Mouse (Mus musculus): ENCODE data around the gene Tmem120a.

Gene Tmem120a

DNA sequence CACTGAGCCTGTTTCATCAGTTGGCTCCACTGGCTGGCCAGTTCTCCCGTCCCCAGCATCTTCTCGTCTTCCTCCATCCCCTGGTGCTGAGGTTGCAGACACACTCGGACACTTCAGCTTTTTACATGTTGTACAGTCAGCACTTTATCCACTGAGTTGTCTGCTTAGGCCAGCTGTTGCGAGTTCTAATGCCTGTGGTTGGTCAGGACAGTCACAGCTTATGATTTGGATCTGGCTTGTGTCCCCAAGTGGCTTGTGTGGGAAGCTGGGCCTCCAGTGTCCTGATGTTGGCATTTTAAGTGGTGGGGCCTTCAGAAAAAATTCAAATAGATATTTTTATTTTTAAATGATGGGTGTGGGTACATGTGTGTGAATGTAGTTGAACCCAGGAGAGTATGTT is 38.9 kb downstream of the Tmem120a start:
- DNase-seq: no peak

DNA sequence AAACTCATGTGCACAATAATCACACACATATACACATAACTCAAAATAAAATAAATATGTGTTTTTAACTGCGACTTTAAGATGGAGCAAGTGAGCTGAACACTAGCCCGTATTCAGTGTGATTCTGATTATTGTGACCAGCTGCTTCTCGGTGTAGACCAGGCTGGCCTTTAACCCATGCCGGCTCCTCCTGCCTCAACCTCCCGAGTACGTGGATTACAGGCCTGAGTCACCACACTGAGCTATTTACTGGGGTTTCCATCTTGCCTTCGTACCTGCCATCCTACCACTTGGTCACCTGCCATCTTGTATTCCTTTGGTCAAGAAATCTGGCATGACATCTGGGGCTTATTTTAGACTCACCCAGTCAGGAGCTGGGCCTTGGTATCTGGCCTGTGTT is 40.8 kb downstream of the Tmem120a start:
- DNase-seq: no peak

DNA sequence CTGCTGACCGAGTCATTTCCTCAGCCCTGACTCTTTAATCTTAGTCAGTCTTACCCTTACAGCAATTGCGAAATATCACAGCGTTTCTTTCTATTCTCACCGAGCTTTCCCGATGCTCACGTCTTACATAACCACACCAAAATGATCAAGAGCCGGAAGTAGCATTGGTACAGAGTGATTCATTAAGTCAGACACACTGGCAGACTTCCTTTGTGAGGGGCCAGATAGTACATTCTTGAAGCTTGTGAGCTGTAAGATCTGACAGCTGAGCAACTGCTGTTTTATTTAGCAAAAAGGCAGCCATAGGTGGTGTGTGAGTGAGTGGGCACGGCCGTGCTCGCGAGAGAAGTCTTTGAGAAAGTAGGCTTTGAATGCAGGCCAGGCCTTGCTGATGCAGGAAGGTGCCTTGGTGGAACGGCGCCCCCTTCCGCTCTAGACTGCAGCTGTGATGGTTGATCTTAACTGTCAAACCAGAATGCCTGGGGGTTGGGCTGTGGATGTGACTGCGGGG is 41.5 kb downstream of the Tmem120a start:
- DNase-seq: no peak

DNA sequence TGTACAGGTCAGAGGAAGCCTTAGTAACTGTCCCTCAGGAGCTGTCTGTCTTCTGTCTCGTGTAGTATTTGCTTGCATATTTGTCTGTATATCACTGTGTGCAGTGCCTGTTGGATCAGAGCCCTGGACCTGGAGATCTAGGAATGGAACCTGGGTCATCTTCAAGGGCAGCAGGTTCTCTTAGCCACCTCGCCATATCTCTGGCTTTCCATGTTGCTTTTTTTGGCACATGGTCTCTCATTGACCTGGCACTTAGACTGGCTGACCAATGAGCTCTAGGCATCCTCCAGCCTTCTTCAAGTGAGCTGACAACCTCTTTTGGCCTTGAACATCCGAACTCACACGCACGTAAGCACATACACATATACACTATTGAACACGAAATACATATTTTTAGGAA is 42.1 kb downstream of the Tmem120a start:
- no peak for DNase-seq

DNA sequence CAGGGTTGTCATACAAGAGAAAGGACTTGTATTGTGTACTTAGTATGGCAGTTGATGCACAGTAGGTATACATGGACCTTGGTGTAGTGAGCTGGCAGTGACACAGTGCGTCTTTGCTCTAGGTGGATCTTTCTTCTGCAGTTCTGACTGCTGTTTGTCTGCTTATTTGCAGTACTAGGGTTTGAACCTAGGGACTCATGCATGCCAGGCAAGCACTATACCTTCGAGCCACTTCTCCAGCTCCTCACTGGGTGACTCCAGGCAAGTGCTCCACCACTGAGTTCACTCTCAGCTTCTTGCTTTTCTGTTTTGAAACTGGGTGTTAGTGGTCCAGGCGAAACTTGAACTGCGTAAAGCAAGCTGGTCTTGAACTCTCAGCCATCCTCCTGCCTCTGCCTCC is 42.6 kb downstream of the Tmem120a start:
- no peak for DNase-seq

DNA sequence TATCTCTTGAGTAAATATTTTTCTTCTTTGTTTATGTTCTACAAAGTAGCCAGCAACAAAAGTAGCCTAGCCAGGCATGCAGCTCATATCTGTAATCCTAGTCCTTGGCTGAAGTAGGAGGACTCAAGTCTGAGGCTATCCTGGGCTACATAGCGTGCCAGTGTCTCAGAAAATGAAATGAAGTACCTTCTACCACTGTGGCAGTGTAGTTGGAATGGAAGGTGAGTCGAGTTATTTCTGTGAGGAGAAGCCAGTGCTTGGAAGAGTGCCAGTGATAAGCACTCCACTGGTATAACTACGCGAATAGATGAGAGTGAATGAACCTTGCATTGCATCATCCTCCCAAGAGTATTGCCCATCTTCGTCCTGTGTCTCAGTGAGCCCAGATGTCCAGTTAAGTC is 46.5 kb downstream of the Tmem120a start:
- DNase-seq: no peak

DNA sequence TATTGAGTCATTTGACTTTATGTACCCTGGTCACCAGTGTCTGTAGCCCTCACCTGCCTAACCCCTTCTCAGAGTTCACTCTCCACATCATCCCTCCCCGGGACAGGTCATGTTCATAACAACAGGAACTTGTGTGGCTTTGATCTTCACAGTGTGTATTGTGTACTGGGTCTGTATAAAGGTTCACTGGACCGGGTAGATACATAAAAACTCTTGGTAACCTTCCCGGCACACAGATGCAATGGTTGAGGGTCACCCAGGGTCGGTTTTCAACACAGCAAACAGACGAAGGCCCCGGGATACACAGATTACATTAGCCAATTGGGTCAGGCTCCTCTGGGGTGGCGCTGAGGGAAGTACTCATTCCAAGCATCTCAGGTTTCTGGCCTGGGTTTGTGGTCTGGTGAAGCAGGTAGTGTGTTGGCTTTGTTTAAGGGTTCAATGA is 48.9 kb downstream of the Tmem120a start:
- DNase-seq: no peak

DNA sequence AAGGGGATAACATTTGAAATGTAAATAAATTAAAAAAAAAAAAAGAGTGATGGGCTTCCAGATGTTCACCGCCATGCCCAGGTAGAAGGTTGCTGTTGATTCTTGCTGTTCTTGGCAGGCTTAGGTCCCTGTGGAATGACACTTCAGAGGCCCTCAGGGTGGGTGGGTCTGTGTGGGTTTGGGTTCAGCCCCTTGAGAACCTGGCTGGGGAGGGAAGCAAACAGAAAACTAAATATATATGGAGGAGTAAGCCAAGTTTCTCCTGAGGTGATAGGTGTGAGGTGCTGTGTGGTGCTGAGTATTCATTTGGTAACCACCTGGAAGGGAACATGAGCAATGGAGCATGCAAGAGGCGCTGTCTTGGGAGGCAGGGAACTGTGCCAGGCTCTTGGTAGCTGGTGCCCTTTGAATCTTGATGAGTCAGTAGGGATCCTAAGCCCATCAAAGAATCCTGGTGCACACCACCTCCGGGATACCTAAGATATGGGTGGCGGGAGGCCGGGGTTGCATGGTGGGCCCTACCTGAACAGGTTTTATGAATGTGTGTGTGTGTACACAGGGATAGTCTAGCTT is 50.9 kb downstream of the Tmem120a start:
- no peak for DNase-seq

DNA sequence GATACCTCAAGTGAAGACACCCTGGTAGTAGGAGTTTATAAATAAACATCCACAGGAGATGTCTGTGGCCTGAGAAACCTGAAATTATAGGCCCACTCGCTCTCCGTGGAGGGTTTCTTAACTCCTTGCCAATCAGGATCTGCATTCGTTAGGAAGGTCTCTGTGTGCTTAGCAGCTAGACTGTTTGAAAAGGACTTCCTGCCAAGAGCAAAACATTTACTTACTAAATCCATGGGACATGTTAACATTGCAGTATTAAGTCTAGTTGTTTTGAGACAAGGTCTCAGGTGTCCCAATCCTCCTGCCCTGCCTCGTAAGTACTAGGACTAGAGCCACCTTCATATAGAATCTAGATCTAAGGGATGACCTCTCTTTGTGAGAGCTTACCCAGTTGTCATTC is 53.0 kb downstream of the Tmem120a start:
- no peak for DNase-seq

DNA sequence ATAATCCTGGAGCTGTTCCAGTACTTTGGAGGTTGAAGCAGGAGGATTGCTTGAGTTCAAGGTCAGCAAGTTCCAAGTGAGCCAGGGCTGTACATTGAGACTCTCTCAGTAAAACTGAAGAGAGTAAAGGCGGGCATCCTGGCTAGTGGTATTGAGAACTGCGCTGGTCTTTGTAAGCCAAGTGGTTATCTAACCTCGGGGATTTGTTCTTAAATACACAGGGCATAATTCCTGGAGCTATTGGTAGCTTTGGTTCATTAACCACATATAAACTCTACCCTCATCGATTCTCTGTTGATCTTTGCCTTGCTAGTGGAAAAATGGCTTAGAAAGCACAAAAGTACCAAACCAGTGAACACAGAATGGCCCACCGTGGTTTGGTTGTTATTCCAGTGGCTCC is 53.8 kb downstream of the Tmem120a start:
- DNase-seq: no peak

Data from cerebellum, adult 8-10 months (tissue).